Mouse (Mus musculus) left cerebral cortex, adult 6 months (tissue): ENCODE data around the gene F2rl1. TPM values are rescaled to one million over a fixed set of nuclear protein-coding genes. Genes with fewer than 3 reads are reported as not detected.

Experiments used
- long read RNA-seq, 2 experiments: library from polyadenylated mRNA; unstranded; transcript quantifications; one replicate each; pipeline ENCODE4 v2.0.0; 2019 to 2020
- polyA plus RNA-seq: library from polyadenylated mRNA; unstranded; fragments of <200 nt; fragmentation: Nextera tagmentation; gene quantifications from 2 replicates; pipeline ENCODE4 v1.2.3, GENCODE M21; 2021

F2rl1 gene
- polyA plus RNA-seq = 0.16 TPM in 1 of 2 replicates, not detected in the other
- long read RNA-seq, experiment 1 = 0 reads
- long read RNA-seq, experiment 2 = 0 reads

DNA sequence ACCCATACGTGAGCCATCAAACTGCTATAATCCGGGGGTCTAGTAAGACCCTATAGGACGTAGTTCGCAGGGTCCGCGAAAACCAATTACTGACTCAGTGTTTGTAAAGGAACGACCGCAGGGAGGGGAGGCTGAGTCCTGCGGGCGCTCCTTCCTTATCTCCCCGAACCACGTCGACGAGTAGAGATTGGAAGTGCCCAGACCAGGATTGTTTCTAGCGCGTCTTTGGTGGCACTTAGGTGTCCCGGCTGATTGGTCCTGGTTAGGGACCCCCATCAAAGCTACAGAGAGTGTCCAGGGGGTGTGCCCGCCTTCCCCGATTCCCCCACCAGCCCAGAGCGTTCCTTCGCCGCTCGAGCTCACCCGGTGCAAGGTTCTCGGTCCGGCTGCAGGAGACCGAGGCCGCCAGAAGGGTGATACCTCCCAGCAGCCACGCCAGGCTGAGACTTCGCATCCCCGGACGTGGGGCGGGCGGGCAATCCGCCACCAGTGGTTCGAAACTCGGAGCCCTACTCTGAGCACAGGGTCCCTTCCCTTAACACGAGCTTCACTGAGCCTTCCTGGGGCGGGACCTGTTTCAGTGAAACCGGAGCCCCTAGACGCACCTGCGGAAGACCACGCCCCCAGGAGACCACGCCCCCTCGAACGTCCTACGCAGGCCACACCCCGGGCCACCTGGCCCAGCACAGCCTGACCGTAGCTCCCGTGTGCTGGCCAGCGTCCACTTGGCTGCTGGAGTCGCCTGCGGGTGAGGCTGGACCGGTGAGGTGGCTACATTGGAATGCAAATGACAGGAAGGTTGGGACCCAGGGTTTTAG, at the start of gene F2rl1:
Gene F2rl1 (minus strand): TSS at position 554 of the 818 bp plus-strand sequence.

DNA sequence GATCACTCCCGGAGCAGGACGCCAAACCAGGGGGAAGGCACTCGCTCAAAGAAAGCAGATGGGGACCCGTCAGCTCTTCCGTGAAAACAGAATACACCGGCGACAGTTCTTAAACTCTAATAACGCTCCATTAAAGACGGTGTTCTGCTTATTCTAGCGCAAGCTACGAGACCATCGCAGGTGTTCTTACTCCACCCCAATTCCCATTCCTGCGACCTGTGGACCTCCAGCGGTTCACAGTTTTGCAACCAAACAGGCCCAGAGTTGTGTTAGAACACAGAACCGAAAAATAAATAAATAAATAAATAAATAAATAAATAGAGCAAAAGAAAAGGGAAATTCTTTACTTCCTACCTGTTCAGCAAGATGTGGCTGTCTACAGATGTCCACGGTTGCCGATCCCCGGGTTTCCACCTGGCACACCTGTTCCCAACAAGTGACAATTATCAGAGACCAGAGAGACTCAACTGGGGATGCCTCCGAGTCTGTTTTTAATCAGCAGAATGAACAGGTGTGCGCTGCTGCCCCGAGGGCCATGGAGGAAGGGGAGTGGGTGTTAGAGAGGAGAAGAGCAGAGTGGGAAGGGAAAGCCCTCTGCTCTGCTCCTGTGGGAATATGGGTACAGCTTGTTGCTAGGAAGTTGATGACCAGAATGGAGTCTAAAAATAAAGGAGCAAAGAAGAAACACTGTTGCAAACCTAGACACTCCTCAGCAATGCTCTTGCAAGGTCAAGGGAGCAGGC, 46.2 kb downstream of the F2rl1 start, which contains the start of gene S100z:
Gene S100z (minus strand): TSS at position 51 of the 743 bp plus-strand sequence.

Other genes starting within 250 kb of the F2rl1 start
- gene Zbed3, start 201.6 kb downstream of the F2rl1 start, polyA plus RNA-seq = 5.6 and 10.4 TPM in 2 replicates
- gene Aggf1, start 149.9 kb downstream of the F2rl1 start, polyA plus RNA-seq = 20.8 and 33.2 TPM in 2 replicates
- gene Crhbp, start 80.3 kb downstream of the F2rl1 start, polyA plus RNA-seq = 38.2 and 39.0 TPM in 2 replicates
- not detected in 2 replicates for gene S100z, start 46.5 kb downstream of the F2rl1 start, polyA plus RNA-seq
- gene F2r, start 93.3 kb upstream of the F2rl1 start, polyA plus RNA-seq = 1.8 and 2.0 TPM in 2 replicates
- gene F2rl2, start 171.6 kb upstream of the F2rl1 start, polyA plus RNA-seq = 1.0 and 1.2 TPM in 2 replicates